Mouse (Mus musculus): ENCODE results near the gene Pmis2. TPM values are rescaled to one million over a fixed set of nuclear protein-coding genes. Genes with fewer than 3 reads are reported as not detected.

The Pmis2 gene
- polyA plus RNA-seq, 1 experiment, result not detected

DNA sequence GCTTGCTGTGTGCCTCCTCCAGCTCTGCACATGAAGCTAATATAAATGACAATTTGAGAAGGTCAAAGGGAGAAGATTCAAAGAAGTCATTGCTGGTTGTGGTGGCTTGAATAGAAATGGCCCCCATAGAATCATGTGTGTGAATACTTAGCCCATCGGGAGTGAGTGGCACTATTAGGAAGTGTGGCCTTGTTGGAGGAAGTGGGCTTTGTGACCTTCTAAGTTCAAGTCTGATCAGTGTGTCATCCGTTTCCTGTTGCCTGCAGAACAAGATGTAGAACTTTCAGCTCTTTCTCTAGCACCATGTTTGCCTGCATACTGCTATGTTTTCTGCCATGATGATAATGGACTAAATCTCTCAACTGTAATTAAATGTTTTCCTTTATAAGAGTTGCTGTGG lies 12.0 kb upstream of the Pmis2 start:
- Histone ChIP-seq H3K4me3 (ENCODE audit: insufficient read depth, low read length) (no peak overlapping the region), H3K27ac (ENCODE audit: insufficient read depth, low read length) (no peak overlapping the region), H3K4me1 (ENCODE audit: control insufficient read depth, insufficient read depth, low read length) (no peaks in the 10 kb centered on the region)
- no peak for TF ChIP-seq CTCF (IDR thresholded peaks at IDR 0.05; ENCODE audit: borderline replicate concordance, insufficient read depth, low read length)
- no peak for TF ChIP-seq POLR2A (IDR thresholded peaks at IDR 0.05; ENCODE audit: low read depth, low read length)

DNA sequence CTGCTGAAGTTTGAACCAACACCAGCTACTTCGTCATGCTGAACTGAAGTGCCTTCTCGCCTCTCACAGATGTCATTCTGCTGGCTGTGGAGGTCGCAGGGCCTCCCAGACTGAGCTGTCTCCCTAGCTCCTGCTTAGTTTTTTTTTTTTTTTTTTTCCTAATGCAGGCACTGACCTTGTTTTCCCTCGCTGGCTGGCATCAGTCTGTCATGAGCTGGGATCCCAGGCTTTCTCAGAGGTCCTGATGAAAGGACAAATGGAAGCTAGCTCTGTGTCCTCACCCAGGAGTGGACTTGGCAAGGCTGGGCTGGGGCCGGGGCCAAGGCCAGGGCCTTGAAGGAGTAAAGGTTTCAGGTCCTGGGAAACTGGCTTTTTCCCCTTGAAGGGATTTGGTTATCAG lies 10.5 kb upstream of the Pmis2 start:
- Histone ChIP-seq H3K27ac (ENCODE audit: insufficient read depth, low read length) (no peak overlapping the region), H3K4me1 (ENCODE audit: control insufficient read depth, insufficient read depth, low read length) (no peaks in the 10 kb centered on the region), H3K4me3 (ENCODE audit: insufficient read depth, low read length) (no peak overlapping the region)
- TF ChIP-seq CTCF (IDR thresholded peaks at IDR 0.05; ENCODE audit: borderline replicate concordance, insufficient read depth, low read length) (no peak), POLR2A (IDR thresholded peaks at IDR 0.05; ENCODE audit: low read depth, low read length) (no peak)

DNA sequence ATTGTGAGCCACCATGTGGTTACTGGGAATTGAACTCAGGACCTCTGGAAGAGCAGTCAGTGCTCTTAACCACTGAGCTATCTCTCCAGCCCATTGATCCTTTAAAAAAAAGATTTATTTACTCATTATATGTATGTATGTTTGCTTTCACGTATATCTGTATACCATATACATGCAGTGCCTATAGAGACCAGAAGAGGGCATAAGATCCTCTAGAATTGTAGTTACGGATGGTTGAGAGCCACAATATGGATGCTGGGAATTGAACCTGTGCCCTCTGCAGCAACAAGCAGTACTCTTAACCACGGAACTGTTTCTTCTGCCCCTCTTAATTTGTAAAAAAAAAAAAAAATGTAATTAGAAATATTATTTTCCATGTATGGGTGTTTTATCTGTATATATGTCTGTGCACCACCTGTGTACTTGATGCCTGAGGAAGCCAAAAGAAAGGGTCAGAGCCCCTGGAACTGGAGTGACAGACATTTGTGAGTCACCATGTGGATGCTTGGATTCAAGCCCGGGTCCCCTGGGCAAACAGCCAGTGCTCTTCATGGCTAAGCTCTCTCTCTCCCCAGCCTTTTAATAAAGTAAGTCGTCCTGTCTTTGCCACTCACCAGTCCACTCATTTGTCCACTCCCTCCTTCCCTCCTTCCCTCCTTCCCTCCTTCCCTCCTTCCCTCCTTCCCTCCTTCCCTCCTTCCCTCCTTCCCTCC lies 7.0 kb upstream of the Pmis2 start:
- TF ChIP-seq POLR2A (IDR thresholded peaks at IDR 0.05; ENCODE audit: low read depth, low read length), result no peak
- TF ChIP-seq CTCF (IDR thresholded peaks at IDR 0.05; ENCODE audit: borderline replicate concordance, insufficient read depth, low read length), result no peak
- Histone ChIP-seq H3K27ac (ENCODE audit: insufficient read depth, low read length) (no peak overlapping the region), H3K4me1 (ENCODE audit: control insufficient read depth, insufficient read depth, low read length) (no peaks in the 10 kb centered on the region), H3K4me3 (ENCODE audit: insufficient read depth, low read length) (no peak overlapping the region)

DNA sequence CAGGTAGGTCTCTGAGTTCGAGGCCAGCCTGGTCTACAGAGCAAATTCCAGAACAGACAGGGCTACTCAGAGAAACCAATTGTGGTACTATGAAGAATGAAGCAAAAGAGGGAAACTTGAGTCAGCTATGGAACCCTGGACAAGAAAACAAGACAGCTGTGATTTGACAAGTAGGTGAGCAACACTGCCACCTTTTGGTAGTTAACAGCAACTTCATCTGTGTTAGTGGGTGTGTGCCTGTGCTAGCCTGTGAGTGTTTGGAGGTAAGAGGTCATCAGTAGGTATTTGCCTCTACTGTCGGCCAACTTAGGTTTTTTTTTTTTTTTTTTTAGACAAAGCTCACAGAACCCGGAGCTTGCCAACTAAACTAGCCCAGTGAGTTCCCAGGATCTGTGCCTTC lies 2.2 kb downstream of the Pmis2 start:
- H3K4me3 ChIP-seq (ENCODE audit: insufficient read depth, low read length), result no peak overlapping the region
- no peaks in the 10 kb centered on the region for H3K4me1 ChIP-seq (ENCODE audit: control insufficient read depth, insufficient read depth, low read length)
- TF ChIP-seq POLR2A (IDR thresholded peaks at IDR 0.05; ENCODE audit: low read depth, low read length) (no peak), CTCF (IDR thresholded peaks at IDR 0.05; ENCODE audit: borderline replicate concordance, insufficient read depth, low read length) (no peak)
- no peak overlapping the region for H3K27ac ChIP-seq (ENCODE audit: insufficient read depth, low read length)

DNA sequence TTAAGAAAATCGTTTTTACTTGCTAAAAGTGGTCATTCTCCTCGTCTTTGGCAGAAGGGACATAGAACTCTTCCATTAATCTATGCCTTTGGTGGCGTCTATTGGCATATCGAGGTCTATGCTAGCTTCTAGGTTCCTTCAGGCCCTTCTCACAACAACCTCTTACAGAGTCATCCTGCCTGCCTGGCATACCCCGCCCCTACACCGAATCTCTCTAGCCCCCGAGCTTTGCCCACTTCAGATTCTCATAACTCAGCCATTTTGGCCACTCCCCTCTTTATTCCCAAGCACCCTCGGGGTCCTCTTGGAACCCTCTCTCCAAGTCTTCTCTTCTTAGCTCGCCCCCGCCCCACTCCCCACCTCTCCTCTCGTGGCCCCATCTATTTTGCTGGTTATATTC lies 6.1 kb downstream of the Pmis2 start:
- no peak for TF ChIP-seq CTCF (IDR thresholded peaks at IDR 0.05; ENCODE audit: borderline replicate concordance, insufficient read depth, low read length)
- no peak for TF ChIP-seq POLR2A (IDR thresholded peaks at IDR 0.05; ENCODE audit: low read depth, low read length)
- Histone ChIP-seq H3K4me3 (ENCODE audit: insufficient read depth, low read length) (peak overlapping the region; percentile 71), H3K27ac (ENCODE audit: insufficient read depth, low read length) (no peak overlapping the region), H3K4me1 (ENCODE audit: control insufficient read depth, insufficient read depth, low read length) (no peaks in the 10 kb centered on the region)

DNA sequence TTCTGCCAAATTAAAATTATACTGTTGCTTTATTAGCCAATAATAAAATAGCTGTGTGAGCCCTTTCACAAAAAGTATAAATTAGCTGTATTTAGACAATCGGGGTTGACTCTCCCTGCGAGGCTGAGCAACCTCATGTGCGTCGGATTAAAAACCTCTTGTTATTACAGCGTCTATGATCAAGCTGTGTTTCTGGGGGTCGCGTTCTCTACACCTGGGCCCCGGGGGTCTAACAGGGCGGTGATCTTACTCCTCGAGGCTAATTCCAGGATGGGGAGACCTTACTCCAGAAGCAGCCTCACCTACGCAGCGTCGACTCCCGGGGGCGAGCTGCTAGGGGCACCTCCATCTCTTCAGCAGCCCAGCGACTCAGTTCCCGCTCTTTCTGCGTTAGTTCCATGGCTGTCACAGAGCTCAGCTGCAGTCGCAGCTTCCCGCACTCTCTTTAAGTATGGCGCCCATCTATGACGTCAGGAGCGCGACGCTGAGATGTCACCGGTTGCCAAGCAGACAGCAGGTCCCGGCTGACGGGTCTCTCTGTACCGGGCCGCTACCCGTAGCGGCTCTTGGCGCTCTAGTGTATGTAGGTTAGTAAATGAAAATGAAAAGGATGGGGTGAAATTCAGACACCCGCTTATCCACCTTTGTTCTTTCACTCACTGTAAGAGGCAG lies 6.7 kb downstream of the Pmis2 start, which contains the start of gene Haus5:
Gene Haus5 (minus strand): TSS at position 466 of the 672 bp plus-strand sequence.
- TF ChIP-seq CTCF (IDR thresholded peaks at IDR 0.05; ENCODE audit: borderline replicate concordance, insufficient read depth, low read length), result no peak
- peak; percentile 74 for TF ChIP-seq POLR2A (IDR thresholded peaks at IDR 0.05; ENCODE audit: low read depth, low read length)
- peak within 1 kb of the TSS; percentile 71 for H3K4me3 ChIP-seq (ENCODE audit: insufficient read depth, low read length)
- no peak within 1 kb of the TSS for H3K27ac ChIP-seq (ENCODE audit: insufficient read depth, low read length)
- no peaks in the 10 kb centered on the region for H3K4me1 ChIP-seq (ENCODE audit: control insufficient read depth, insufficient read depth, low read length)

DNA sequence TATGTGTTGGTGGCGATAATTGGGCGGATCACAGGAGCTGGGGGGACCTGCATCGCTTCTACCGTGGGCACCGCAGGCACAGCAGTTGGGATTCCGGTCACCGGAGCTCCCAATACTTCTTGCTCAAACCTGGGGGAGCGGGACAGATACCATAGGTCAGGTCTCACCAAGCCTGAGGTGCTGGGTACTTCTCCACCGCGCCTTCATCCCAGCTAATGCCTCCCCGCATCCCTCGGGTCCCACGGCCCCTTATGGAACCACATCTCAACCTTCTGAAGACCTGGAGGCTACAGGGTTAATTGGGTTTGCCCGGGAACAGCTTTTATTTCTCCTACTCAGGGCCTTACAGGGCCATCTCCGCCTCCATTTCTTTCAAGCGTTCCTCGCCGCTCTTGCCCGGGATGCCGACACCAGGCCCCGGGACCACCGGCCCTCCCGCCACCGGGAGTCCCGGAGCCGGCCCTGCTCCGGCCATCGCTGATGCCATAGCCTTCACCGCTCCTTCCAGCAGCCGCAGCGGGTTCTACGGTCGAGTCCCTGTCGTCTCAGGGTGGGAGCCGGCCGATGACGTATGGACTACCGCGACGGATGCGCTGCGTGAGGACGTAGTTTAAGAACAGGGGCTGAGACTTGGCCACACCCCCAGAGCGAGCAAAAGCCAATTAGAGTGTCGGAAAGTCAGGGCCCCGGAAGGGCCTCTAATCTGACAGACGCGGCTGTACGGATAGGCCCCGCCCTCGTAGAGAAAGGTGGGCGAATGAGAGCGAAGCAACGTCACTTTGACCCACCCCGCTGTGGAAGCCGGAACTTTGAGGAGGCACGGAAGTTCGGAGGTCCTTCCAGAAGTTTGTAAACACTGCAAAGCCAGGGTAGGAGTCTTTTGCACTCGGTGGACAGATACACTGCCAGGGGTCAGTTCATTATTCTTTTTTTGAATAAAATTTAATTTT lies 21.5 kb downstream of the Pmis2 start, which contains the start of gene Rbm42:
Gene Rbm42 (minus strand): TSS at position 727 of the 950 bp plus-strand sequence.
- no peak within 1 kb of the TSS for H3K27ac ChIP-seq (ENCODE audit: insufficient read depth, low read length)
- no peaks in the 10 kb centered on the region for H3K4me1 ChIP-seq (ENCODE audit: control insufficient read depth, insufficient read depth, low read length)
- TF ChIP-seq CTCF (IDR thresholded peaks at IDR 0.05; ENCODE audit: borderline replicate concordance, insufficient read depth, low read length), result no peak
- peak; percentile 71 for TF ChIP-seq POLR2A (IDR thresholded peaks at IDR 0.05; ENCODE audit: low read depth, low read length)
- H3K4me3 ChIP-seq (ENCODE audit: insufficient read depth, low read length), result peak within 1 kb of the TSS; percentile 75

DNA sequence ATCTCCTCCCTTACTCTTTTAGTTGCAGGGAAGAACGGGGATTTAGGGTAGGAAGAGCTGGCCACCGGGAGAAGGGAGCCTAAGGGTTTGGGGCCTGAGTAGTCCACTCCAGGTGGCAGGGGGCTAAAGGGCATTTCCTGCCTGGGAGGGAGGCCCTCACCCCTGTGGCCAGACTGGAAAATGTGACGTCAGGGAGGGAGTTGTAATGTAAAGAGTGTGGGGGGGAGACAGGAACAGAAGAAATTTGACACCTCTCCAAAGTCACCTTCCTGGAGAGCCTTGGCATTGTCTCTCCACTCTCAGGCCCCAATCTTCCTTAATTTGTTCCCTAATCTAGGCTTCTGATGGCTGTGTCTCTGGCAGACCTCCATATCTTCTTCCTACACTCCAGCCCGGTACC lies 32.3 kb downstream of the Pmis2 start:
- H3K27ac ChIP-seq (ENCODE audit: insufficient read depth, low read length), result no peak overlapping the region
- TF ChIP-seq POLR2A (IDR thresholded peaks at IDR 0.05; ENCODE audit: low read depth, low read length) (no peak), CTCF (IDR thresholded peaks at IDR 0.05; ENCODE audit: borderline replicate concordance, insufficient read depth, low read length) (no peak)
- H3K4me1 ChIP-seq (ENCODE audit: control insufficient read depth, insufficient read depth, low read length), result no peaks in the 10 kb centered on the region
- H3K4me3 ChIP-seq (ENCODE audit: insufficient read depth, low read length), result no peak overlapping the region

DNA sequence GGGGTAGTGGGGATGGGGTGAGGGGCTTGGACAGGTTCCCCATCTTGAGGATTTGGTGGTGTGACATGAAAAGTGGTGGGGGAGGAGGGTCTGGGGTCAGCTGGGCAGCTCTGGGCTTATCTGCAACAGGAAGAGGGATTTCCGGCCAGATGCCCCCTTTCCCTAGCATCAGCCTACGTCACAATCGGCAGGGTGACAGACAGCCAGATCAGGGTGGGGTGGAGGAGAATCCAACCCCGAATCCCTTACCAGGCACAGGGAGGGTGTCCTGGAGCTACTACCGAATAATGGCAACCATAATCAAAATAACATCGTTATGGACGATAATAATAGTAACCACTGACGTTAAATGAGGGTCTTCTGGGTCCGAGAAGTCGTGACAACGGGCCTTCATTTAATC lies 35.0 kb downstream of the Pmis2 start:
- Histone ChIP-seq H3K27ac (ENCODE audit: insufficient read depth, low read length) (no peak overlapping the region), H3K4me1 (ENCODE audit: control insufficient read depth, insufficient read depth, low read length) (no peaks in the 10 kb centered on the region), H3K4me3 (ENCODE audit: insufficient read depth, low read length) (no peak overlapping the region)
- TF ChIP-seq CTCF (IDR thresholded peaks at IDR 0.05; ENCODE audit: borderline replicate concordance, insufficient read depth, low read length) (no peak), POLR2A (IDR thresholded peaks at IDR 0.05; ENCODE audit: low read depth, low read length) (no peak)
